Mouse (Mus musculus): ENCODE measurements around the gene P2rx6. TPM values are rescaled to one million over a fixed set of nuclear protein-coding genes. Genes with fewer than 3 reads are reported as not detected.
A peak's percentile ranks its signal among the peaks of the same experiment; 100 is the strongest.
"Not testable (repeated sequence)": the region's sequence is repeated elsewhere in the genome, so short reads cannot be mapped to it uniquely, and the experiment has no call there.

Gene P2rx6
- polyA plus RNA-seq, 2 experiments from 2014 or later = not detected

- no peak for ATAC-seq
Measured at GRCm38 (mm10) chr16:17563580-17563979, 1.9 kb downstream of the P2rx6 start.

GRCm38 (mm10) chr16:17564221-17564620 lies 2.5 kb downstream of the P2rx6 start:
- ATAC-seq = no peak

GRCm38 (mm10) chr16:17564771-17565170 lies 3.1 kb downstream of the P2rx6 start:
- no peak for ATAC-seq

- ATAC-seq = no peak
Measured at GRCm38 (mm10) chr16:17566186-17566585, 4.5 kb downstream of the P2rx6 start.

GRCm38 (mm10) chr16:17575870-17576824 lies 14.5 kb downstream of the P2rx6 start:
- peak; percentile 41 for ATAC-seq

GRCm38 (mm10) chr16:17576825-17577215 lies 15.1 kb downstream of the P2rx6 start:
- no peak for ATAC-seq

GRCm38 (mm10) chr16:17583064-17583463 lies 21.4 kb downstream of the P2rx6 start, which contains the start of gene Slc7a4:
Gene Slc7a4 (minus strand): TSS chr16:17583214.
- no peak for ATAC-seq

DNA sequence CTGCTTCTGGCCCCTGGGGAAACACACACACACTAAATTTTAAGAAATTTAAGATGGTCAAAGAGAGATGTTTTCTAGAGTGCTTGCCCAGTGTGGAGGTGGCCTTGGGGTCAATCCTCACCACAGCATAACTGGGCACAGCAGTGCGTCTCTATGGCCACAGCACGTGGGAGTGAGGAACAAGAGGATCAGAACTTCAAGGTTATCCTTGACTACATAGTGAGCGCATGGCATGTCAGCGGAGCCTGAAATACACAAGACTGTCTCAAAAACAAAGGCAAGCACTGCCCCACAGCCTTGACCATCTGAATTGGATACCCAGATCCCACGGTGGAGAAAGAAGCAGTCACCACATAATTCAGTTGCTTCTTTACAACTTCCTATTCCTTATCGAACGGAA lies 22.9 kb downstream of the P2rx6 start:
- no peak for ATAC-seq

- no peak for ATAC-seq
Measured at GRCm38 (mm10) chr16:17590731-17591130, 29.0 kb downstream of the P2rx6 start.

- ATAC-seq = no peak
Measured at GRCm38 (mm10) chr16:17600944-17601562, 39.4 kb downstream of the P2rx6 start.

GRCm38 (mm10) chr16:17604941-17605340 lies 43.3 kb downstream of the P2rx6 start:
- ATAC-seq = no peak

- ATAC-seq = no peak
Measured at GRCm38 (mm10) chr16:17605684-17606083, 44.0 kb downstream of the P2rx6 start.

DNA sequence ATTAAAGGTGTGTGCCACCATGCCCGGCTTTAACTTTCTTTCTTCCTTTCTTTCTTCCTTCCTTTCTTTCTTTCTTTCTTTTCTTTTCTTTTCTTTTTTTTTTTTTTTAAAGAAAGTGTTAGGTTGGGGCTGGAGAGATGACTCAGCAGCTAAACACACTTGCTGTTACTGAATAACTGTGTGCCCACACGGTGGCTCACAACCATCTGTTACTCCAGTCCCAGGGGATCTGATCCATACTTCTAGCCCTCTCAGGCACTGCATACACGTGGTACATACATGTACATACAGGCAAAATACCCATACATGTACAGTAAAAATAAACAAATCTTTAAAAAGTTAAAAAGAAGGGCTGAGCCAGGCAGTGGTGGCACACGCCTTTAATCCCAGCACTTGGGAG lies 49.7 kb downstream of the P2rx6 start:
- ATAC-seq = no peak

- ATAC-seq = not testable (repeated sequence)
Measured at GRCm38 (mm10) chr16:17614740-17615139, 53.1 kb downstream of the P2rx6 start.

DNA sequence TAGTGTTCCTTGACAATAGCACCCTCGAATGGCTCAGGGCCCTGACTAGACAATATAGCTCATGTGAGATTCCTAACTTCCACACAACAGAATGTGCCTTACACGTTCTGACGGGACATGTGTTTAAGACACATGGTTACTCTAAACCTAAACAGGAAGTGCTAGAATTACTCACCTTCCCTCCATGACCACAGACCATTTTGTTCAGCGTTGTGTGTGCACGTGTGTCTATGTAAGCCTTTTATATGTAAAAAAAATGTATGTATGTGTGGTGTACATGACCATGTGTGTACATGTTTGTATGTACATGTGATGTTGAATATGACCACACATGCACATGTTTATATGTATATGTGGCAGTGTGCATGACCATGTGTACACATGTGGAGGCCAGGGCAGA lies 54.5 kb downstream of the P2rx6 start:
- ATAC-seq = no peak

GRCm38 (mm10) chr16:17617922-17618565 lies 56.4 kb downstream of the P2rx6 start:
- peak; percentile 48 for ATAC-seq

- peak; percentile 84 for ATAC-seq
Measured at GRCm38 (mm10) chr16:17619198-17620105, 57.8 kb downstream of the P2rx6 start, which contains the start of gene Smpd4. Gene Smpd4 (plus strand): TSS chr16:17619354.

DNA sequence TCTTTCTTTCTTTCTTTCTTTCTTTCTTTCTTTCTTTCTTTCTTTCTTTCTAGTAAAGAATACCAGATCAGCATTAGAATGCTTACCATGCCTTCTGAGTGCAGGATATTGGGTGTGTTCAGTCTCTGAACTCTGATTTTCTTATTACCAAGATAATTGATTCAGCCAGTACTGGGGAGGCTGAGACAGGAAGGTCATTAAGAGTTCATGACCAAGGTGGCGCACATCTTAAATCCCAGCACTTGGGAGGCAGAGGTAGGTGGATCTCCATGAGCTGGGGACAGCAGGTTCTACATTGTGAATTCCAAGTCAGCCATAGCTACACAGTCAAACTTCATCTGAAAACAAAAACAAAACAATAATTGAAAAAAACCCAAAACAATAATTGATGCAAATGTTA lies 60.3 kb downstream of the P2rx6 start:
- ATAC-seq = no peak

DNA sequence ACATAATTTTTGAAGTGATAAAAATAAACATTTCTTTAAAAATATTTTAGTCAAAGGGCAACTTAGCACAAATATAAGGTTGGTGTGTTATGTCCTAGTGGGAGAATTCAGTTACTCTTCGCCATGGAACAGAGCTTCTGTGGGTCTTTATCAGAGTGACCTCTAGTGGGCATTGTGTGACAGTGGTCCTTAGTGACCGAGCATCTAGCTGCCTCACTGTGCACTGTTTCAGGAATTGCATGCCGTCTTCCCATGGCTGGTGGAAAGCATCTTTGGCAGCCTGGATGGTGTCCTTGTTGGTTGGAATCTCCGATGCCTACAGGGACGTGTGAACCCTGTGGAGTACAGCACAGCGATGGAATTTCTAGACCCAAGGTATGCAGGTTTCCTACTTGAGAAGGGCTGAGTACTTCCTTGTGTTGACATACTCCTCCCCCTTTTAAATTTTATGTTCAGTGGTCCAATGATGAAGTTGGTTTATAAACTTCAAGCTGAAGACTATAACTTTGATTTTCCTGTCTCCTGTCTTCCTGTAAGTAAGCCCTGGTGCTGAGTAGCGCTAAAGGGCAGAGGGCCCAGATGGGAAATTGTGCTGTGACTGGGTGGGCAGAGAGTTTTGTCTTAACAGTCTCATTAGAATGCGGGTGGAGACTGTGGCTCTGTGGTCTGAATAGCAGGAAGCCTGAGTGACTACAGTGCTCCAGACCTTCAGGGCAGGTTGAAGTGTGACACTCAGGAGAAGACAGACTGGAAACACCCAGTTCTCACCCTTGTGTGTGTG lies 64.0 kb downstream of the P2rx6 start:
- ATAC-seq = peak; percentile 43

- no peak for ATAC-seq
Measured at GRCm38 (mm10) chr16:17626269-17626555, 64.5 kb downstream of the P2rx6 start.
